Mouse (Mus musculus): ENCODE measurements around the gene 2410131K14Rik. TPM values are rescaled to one million over a fixed set of nuclear protein-coding genes. Genes with fewer than 3 reads are reported as not detected.

Gene 2410131K14Rik
- 12.5 and 13.8 TPM in 2 replicates for polyA plus RNA-seq (2014; fragmentation: Nextera tagmentation; extraction: Ambion mirVana)

GRCm38 (mm10) chr5:118244606-118245443 lies at the start of gene 2410131K14Rik, which contains the start of gene Rnft2:
Gene 2410131K14Rik (plus strand): TSS chr5:118245227.
Gene Rnft2 (minus strand): TSS chr5:118245116.
- ATAC-seq (ENCODE audit: insufficient number of reproducible peaks, low FRiP score, low TSS enrichment, low read depth) (peak; percentile 100), DNase-seq (ENCODE audit: low spot score) (peak; percentile 100)
- no peaks in the 10 kb centered on the region; the same call in 1 of the 2 replicates for H3K36me3 ChIP-seq (ENCODE audit: control insufficient read depth, insufficient read depth, low read length)
- under 1% methylated on average over 68 of the region's 68 CpGs for WGBS
- H3K9me3 ChIP-seq (ENCODE audit: control insufficient read depth, low read length): no peaks in the 10 kb centered on the region
- peak within 1 kb of the TSS; percentile 56; the same call in 1 of the 2 replicates for H3K27ac ChIP-seq (replicated peaks; ENCODE audit: low read depth, low read length)
- H3K27me3 ChIP-seq (ENCODE audit: control insufficient read depth, insufficient read depth, low read length): no peaks in the 10 kb centered on the region
- H3K4me3 ChIP-seq (ENCODE audit: low read depth, low read length): peak within 1 kb of the TSS; percentile 70
- H3K9ac ChIP-seq (ENCODE audit: low read length): peak within 1 kb of the TSS; percentile 73
- H3K4me2 ChIP-seq (ENCODE audit: low read depth, severe bottlenecking): peak within 1 kb of the TSS; percentile 83
- peaks cover 12% of the 10 kb centered on the region for H3K4me1 ChIP-seq (ENCODE audit: control insufficient read depth, insufficient read depth, low read length)

- Histone ChIP-seq H3K9me3 (ENCODE audit: control insufficient read depth, low read length) (no peaks in the 10 kb centered on the region), H3K9ac (ENCODE audit: low read length) (no peak overlapping the region), H3K27ac (replicated peaks; ENCODE audit: low read depth, low read length) (no peak overlapping the region), H3K27me3 (ENCODE audit: control insufficient read depth, insufficient read depth, low read length) (no peaks in the 10 kb centered on the region), H3K4me2 (ENCODE audit: low read depth, severe bottlenecking) (no peak overlapping the region), H3K4me3 (ENCODE audit: low read depth, low read length) (no peak overlapping the region), H3K36me3 (ENCODE audit: control insufficient read depth, insufficient read depth, low read length) (no peaks in the 10 kb centered on the region), H3K4me1 (ENCODE audit: control insufficient read depth, insufficient read depth, low read length) (no peaks in the 10 kb centered on the region)
- no peak for ATAC-seq (ENCODE audit: insufficient number of reproducible peaks, low FRiP score, low TSS enrichment, low read depth)
- WGBS: 71% methylated on average over 13 of the region's 13 CpGs
- no peak for DNase-seq (ENCODE audit: low spot score)
Measured at GRCm38 (mm10) chr5:118197421-118197820, 47.6 kb upstream of the 2410131K14Rik start.

- Histone ChIP-seq H3K4me2 (ENCODE audit: low read depth, severe bottlenecking) (no peak overlapping the region), H3K9me3 (ENCODE audit: control insufficient read depth, low read length) (no peaks in the 10 kb centered on the region), H3K27ac (replicated peaks; ENCODE audit: low read depth, low read length) (no peak overlapping the region), H3K4me1 (ENCODE audit: control insufficient read depth, insufficient read depth, low read length) (no peaks in the 10 kb centered on the region), H3K36me3 (ENCODE audit: control insufficient read depth, insufficient read depth, low read length) (no peaks in the 10 kb centered on the region), H3K4me3 (ENCODE audit: low read depth, low read length) (no peak overlapping the region), H3K27me3 (ENCODE audit: control insufficient read depth, insufficient read depth, low read length) (no peaks in the 10 kb centered on the region), H3K9ac (ENCODE audit: low read length) (no peak overlapping the region)
- ATAC-seq (ENCODE audit: insufficient number of reproducible peaks, low FRiP score, low TSS enrichment, low read depth) (no peak), DNase-seq (ENCODE audit: low spot score) (no peak)
- WGBS: 70% methylated on average over 5 of the region's 5 CpGs
Measured at GRCm38 (mm10) chr5:118199670-118200069, 45.4 kb upstream of the 2410131K14Rik start.

- no peak overlapping the region for H3K4me2 ChIP-seq (ENCODE audit: low read depth, severe bottlenecking)
- no peak overlapping the region for H3K27ac ChIP-seq (replicated peaks; ENCODE audit: low read depth, low read length)
- H3K9me3 ChIP-seq (ENCODE audit: control insufficient read depth, low read length): no peaks in the 10 kb centered on the region
- 51% methylated on average over 16 of the region's 16 CpGs for WGBS
- ATAC-seq (ENCODE audit: insufficient number of reproducible peaks, low FRiP score, low TSS enrichment, low read depth): no peak
- H3K9ac ChIP-seq (ENCODE audit: low read length): no peak overlapping the region
- H3K4me3 ChIP-seq (ENCODE audit: low read depth, low read length): no peak overlapping the region
- no peak for DNase-seq (ENCODE audit: low spot score)
- no peaks in the 10 kb centered on the region for H3K36me3 ChIP-seq (ENCODE audit: control insufficient read depth, insufficient read depth, low read length)
- H3K4me1 ChIP-seq (ENCODE audit: control insufficient read depth, insufficient read depth, low read length): peaks cover 3% of the 10 kb centered on the region; the same call in 1 of the 2 replicates
- H3K27me3 ChIP-seq (ENCODE audit: control insufficient read depth, insufficient read depth, low read length): no peaks in the 10 kb centered on the region
Measured at GRCm38 (mm10) chr5:118204675-118205440, 40.2 kb upstream of the 2410131K14Rik start.

- H3K9ac ChIP-seq (ENCODE audit: low read length): no peak overlapping the region
- peaks cover 3% of the 10 kb centered on the region; the same call in 1 of the 2 replicates for H3K4me1 ChIP-seq (ENCODE audit: control insufficient read depth, insufficient read depth, low read length)
- H3K27me3 ChIP-seq (ENCODE audit: control insufficient read depth, insufficient read depth, low read length): no peaks in the 10 kb centered on the region
- H3K27ac ChIP-seq (replicated peaks; ENCODE audit: low read depth, low read length): no peak overlapping the region
- no peaks in the 10 kb centered on the region for H3K36me3 ChIP-seq (ENCODE audit: control insufficient read depth, insufficient read depth, low read length)
- no peak overlapping the region for H3K4me3 ChIP-seq (ENCODE audit: low read depth, low read length)
- WGBS: 80% methylated on average over 8 of the region's 8 CpGs
- H3K4me2 ChIP-seq (ENCODE audit: low read depth, severe bottlenecking): no peak overlapping the region
- DNase-seq (ENCODE audit: low spot score): no peak
- H3K9me3 ChIP-seq (ENCODE audit: control insufficient read depth, low read length): no peaks in the 10 kb centered on the region
- ATAC-seq (ENCODE audit: insufficient number of reproducible peaks, low FRiP score, low TSS enrichment, low read depth): no peak
Measured at GRCm38 (mm10) chr5:118205852-118206251, 39.2 kb upstream of the 2410131K14Rik start.

GRCm38 (mm10) chr5:118214012-118214411 lies 31.0 kb upstream of the 2410131K14Rik start:
- H3K36me3 ChIP-seq (ENCODE audit: control insufficient read depth, insufficient read depth, low read length): no peaks in the 10 kb centered on the region
- peak overlapping the region; percentile 33 for H3K4me3 ChIP-seq (ENCODE audit: low read depth, low read length)
- H3K4me1 ChIP-seq (ENCODE audit: control insufficient read depth, insufficient read depth, low read length): peaks cover 5% of the 10 kb centered on the region; the same call in 1 of the 2 replicates
- no peak overlapping the region; the same call in 1 of the 2 replicates for H3K9ac ChIP-seq (ENCODE audit: low read length)
- WGBS: 40% methylated on average over 5 of the region's 5 CpGs
- no peak overlapping the region for H3K27ac ChIP-seq (replicated peaks; ENCODE audit: low read depth, low read length)
- H3K4me2 ChIP-seq (ENCODE audit: low read depth, severe bottlenecking): peak overlapping the region; percentile 63
- DNase-seq (ENCODE audit: low spot score): no peak
- H3K9me3 ChIP-seq (ENCODE audit: control insufficient read depth, low read length): no peaks in the 10 kb centered on the region
- no peak for ATAC-seq (ENCODE audit: insufficient number of reproducible peaks, low FRiP score, low TSS enrichment, low read depth)
- no peaks in the 10 kb centered on the region for H3K27me3 ChIP-seq (ENCODE audit: control insufficient read depth, insufficient read depth, low read length)

- Histone ChIP-seq H3K4me2 (ENCODE audit: low read depth, severe bottlenecking) (peak overlapping the region; percentile 63), H3K9me3 (ENCODE audit: control insufficient read depth, low read length) (no peaks in the 10 kb centered on the region), H3K36me3 (ENCODE audit: control insufficient read depth, insufficient read depth, low read length) (no peaks in the 10 kb centered on the region), H3K4me1 (ENCODE audit: control insufficient read depth, insufficient read depth, low read length) (peaks cover 5% of the 10 kb centered on the region; the same call in 1 of the 2 replicates), H3K27me3 (ENCODE audit: control insufficient read depth, insufficient read depth, low read length) (no peaks in the 10 kb centered on the region), H3K27ac (replicated peaks; ENCODE audit: low read depth, low read length) (no peak overlapping the region), H3K9ac (ENCODE audit: low read length) (peak overlapping the region; percentile 40), H3K4me3 (ENCODE audit: low read depth, low read length) (peak overlapping the region; percentile 33)
- DNase-seq (ENCODE audit: low spot score) (peak; percentile 80), ATAC-seq (ENCODE audit: insufficient number of reproducible peaks, low FRiP score, low TSS enrichment, low read depth) (peak; percentile 74)
- 8% methylated on average over 24 of the region's 24 CpGs for WGBS
Measured at GRCm38 (mm10) chr5:118214418-118215154, 30.4 kb upstream of the 2410131K14Rik start.

GRCm38 (mm10) chr5:118217410-118217809 lies 27.6 kb upstream of the 2410131K14Rik start:
- Histone ChIP-seq H3K27me3 (ENCODE audit: control insufficient read depth, insufficient read depth, low read length) (no peaks in the 10 kb centered on the region), H3K4me3 (ENCODE audit: low read depth, low read length) (no peak overlapping the region), H3K4me2 (ENCODE audit: low read depth, severe bottlenecking) (no peak overlapping the region), H3K4me1 (ENCODE audit: control insufficient read depth, insufficient read depth, low read length) (peaks cover 5% of the 10 kb centered on the region; the same call in 1 of the 2 replicates), H3K9ac (ENCODE audit: low read length) (no peak overlapping the region), H3K36me3 (ENCODE audit: control insufficient read depth, insufficient read depth, low read length) (no peaks in the 10 kb centered on the region), H3K9me3 (ENCODE audit: control insufficient read depth, low read length) (no peaks in the 10 kb centered on the region), H3K27ac (replicated peaks; ENCODE audit: low read depth, low read length) (no peak overlapping the region)
- 71% methylated on average over 6 of the region's 6 CpGs for WGBS
- no peak for ATAC-seq (ENCODE audit: insufficient number of reproducible peaks, low FRiP score, low TSS enrichment, low read depth)
- DNase-seq (ENCODE audit: low spot score): no peak

Measured in limb, embryonic 11.5 days (tissue).